14 mouse cellular contexts compared by ENCODE assay signal in the genomic region with DNA sequence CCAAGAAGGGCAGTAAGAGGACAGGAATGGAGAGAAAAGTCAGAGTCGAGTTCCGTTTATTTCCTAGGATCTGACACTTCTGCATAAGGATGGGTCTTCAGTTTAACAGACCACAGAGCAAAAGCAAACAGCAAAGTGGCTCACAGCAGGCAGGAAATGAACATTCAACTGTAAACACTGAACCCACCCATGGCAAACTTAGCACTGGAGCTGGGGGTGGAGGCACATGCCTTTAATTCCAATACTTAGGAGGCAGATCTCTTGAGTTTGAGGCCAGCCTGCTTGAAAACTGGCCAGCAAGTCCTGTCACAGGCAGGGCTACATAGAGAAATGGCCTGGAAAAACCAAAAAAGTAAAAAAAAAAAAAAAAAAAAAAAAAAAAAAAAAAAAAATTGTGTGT. TPM values are rescaled to one million over a fixed set of nuclear protein-coding genes. Genes with fewer than 3 reads are reported as not detected.
DNase-seq lines count a peak whose midpoint lies in the region; ATAC-seq and TF ChIP-seq lines count a peak whose summit lies in the region.
"Had no signal": no experiment of that assay in that cellular context is flagged by ENCODE, and none has a peak within 500 bp of the region (broad histone marks: within the 10 kb centered on the region; RNA-seq: fewer than 3 reads in every experiment).

No protein-coding gene starts in this region.

- no peak overlapping the region for H3K9ac ChIP-seq in forebrain, embryonic 14.5 days (ENCODE audit: low read length)

- H3K4me2 ChIP-seq in forebrain, embryonic 14.5 days (ENCODE audit: low read length) = no peak overlapping the region

- ATAC-seq in forebrain, embryonic 14.5 days = no peak
- ATAC-seq: midbrain, embryonic 16.5 days had no signal

- 31% methylated on average over 2 of the region's 2 CpGs for WGBS in lung, adult 2 months
- WGBS in macrophage (ENCODE audit: missing documents) = 44% methylated on average over 2 of the region's 2 CpGs
- 82% methylated on average over 2 of the region's 2 CpGs for WGBS in forebrain, embryonic 14.5 days

- H3K4me3 ChIP-seq in brown adipose tissue, adult 24 weeks (ENCODE audit: insufficient read depth, low read depth, low read length) = no peak overlapping the region
- no peak overlapping the region for H3K4me3 ChIP-seq in lung, adult 2 months (replicated peaks; ENCODE audit: extremely low read depth, low read depth, low read length)
- H3K4me3 ChIP-seq in macrophage (ENCODE audit: inconsistent target) = no peak overlapping the region
- no peak overlapping the region for H3K4me3 ChIP-seq in forebrain, embryonic 14.5 days (ENCODE audit: low read depth, low read length)
- H3K4me3 ChIP-seq: gastrocnemius, adult 2 months had no signal

- peak overlapping the region; percentile 2 for H3K27ac ChIP-seq in brown adipose tissue, adult 24 weeks (replicated peaks; ENCODE audit: low read depth, low read length)
- peak overlapping the region; percentile 71 for H3K27ac ChIP-seq in macrophage
- no peak overlapping the region for H3K27ac ChIP-seq in forebrain, embryonic 14.5 days (ENCODE audit: low read depth, low read length)
- H3K27ac ChIP-seq: gastrocnemius, adult 2 months; kidney, postnatal 0 days had no signal

- no peak for TF ChIP-seq POLR2A in lung, adult 2 months (IDR thresholded peaks at IDR 0.05; ENCODE audit: borderline replicate concordance, extremely low read depth, low read depth, low read length)

- no peaks in the 10 kb centered on the region for H3K36me3 ChIP-seq in macrophage (ENCODE audit: inconsistent target)
- H3K36me3 ChIP-seq in forebrain, embryonic 14.5 days (ENCODE audit: control insufficient read depth, insufficient read depth, low read length) = no peaks in the 10 kb centered on the region; the same call in 1 of the 2 replicates

- TF ChIP-seq CTCF in lung, adult 2 months (IDR thresholded peaks at IDR 0.05; ENCODE audit: insufficient read depth, low read length) = no peak

- peaks cover 30% of the 10 kb centered on the region for H3K79me2 ChIP-seq in macrophage (ENCODE audit: inconsistent target)

- no peaks in the 10 kb centered on the region for H3K9me3 ChIP-seq in forebrain, embryonic 14.5 days (replicated peaks; ENCODE audit: control insufficient read depth, low read length)

- peak; percentile 45 for DNase-seq in ES-CJ7 (ENCODE audit: low read depth, low spot score)
- DNase-seq in lung, adult 2 months = peak; percentile 36
- no peak for DNase-seq in embryo, embryonic 11 days
- no peak for DNase-seq in urinary bladder, postnatal 36 days (ENCODE audit: low spot score in 2 of 2)
- no peak for DNase-seq in forebrain, embryonic 14.5 days (ENCODE audit: low spot score)
- DNase-seq: adrenal gland, postnatal 10 days; cerebellum, postnatal 25 days; gastrocnemius, adult 2 months; heart, postnatal 36 days had no signal

- H3K27me3 ChIP-seq in forebrain, embryonic 14.5 days (replicated peaks; ENCODE audit: control insufficient read depth, insufficient read depth, low read length) = no peaks in the 10 kb centered on the region

- no peaks in the 10 kb centered on the region for H3K4me1 ChIP-seq in brown adipose tissue, adult 24 weeks (ENCODE audit: control insufficient read depth, insufficient read depth, insufficient read length, low read length)
- H3K4me1 ChIP-seq in lung, adult 2 months (ENCODE audit: control insufficient read depth, insufficient read depth, low read length) = peaks cover 3% of the 10 kb centered on the region
- H3K4me1 ChIP-seq in forebrain, embryonic 14.5 days (ENCODE audit: control insufficient read depth, insufficient read depth, low read length) = peaks cover 9% of the 10 kb centered on the region

RNA-seq across cellular contexts. Expression of gene Coa4, which starts 3.4 kb away (rescaled TPM):
- polyA plus RNA-seq in brown adipose tissue, adult 24 weeks (2012; ENCODE audit: insufficient read depth, insufficient read length, missing spikeins) = 6.4 and 11.6 TPM in 2 replicates
- polyA plus RNA-seq in lung, adult 2 months (2012; rRNA removed) = 8.5 and 9.0 TPM in 2 replicates
- 10 to 100 TPM in 9 of 26 experiments, 1 to 10 TPM in 17; 1.2 to 24.0 (median 5.3) TPM for total RNA-seq in macrophage (2018; cell fraction: chromatin; rRNA removed)
- 10 to 100 TPM; 13.0 to 43.0 (median 34.9) TPM for total RNA-seq in macrophage (2018; cell fraction: cytosol; rRNA removed)
- total RNA-seq in macrophage (2018; cell fraction: nucleus; rRNA removed) = 10 to 100 TPM in 7 of 26 experiments, 1 to 10 TPM in 19; 1.4 to 23.3 (median 6.9) TPM
- 33.7 to 48.0 TPM (median 34.1 TPM) in 3 replicates for polyA plus RNA-seq in macrophage (2018)
- 13.7 and 19.0 TPM in 2 replicates for polyA plus RNA-seq in forebrain, embryonic 14.5 days (2014; fragmentation: Nextera tagmentation; extraction: Ambion mirVana)

RNA-seq across cellular contexts. Expression of gene Dnajb13, which starts 18.7 kb away (rescaled TPM):
- polyA plus RNA-seq in brown adipose tissue, adult 24 weeks (2012; ENCODE audit: insufficient read depth, insufficient read length, missing spikeins) = 2.6 and 2.7 TPM in 2 replicates
- polyA plus RNA-seq in lung, adult 2 months (2012; rRNA removed) = 8.3 and 15.2 TPM in 2 replicates
- total RNA-seq in macrophage (2018; cell fraction: chromatin; rRNA removed) = 1 to 10 TPM in 12 of 26 experiments, under 1 TPM in 11, not detected in 3; 0.33 to 2.9 (median 1.1) TPM
- total RNA-seq in macrophage (2018; cell fraction: cytosol; rRNA removed) = 1 to 10 TPM in 21 of 26 experiments, under 1 TPM in 5; 0.59 to 2.8 (median 1.4) TPM
- total RNA-seq in macrophage (2018; cell fraction: nucleus; rRNA removed) = 1 to 10 TPM in 11 of 26 experiments, under 1 TPM in 13, not detected in 2; 0.24 to 4.2 (median 0.93) TPM
- polyA plus RNA-seq in macrophage (2018) = 0.88 to 2.8 TPM (median 2.0 TPM) in 3 replicates
- polyA plus RNA-seq in forebrain, embryonic 14.5 days (2014; fragmentation: Nextera tagmentation; extraction: Ambion mirVana) = 4.6 and 5.0 TPM in 2 replicates
- total RNA-seq: gastrocnemius, adult 2 months; heart, postnatal 36 days; megakaryocyte progenitor cell, adult 5-6 weeks had no signal

RNA-seq across cellular contexts. Expression of gene Ucp2, which starts 40.4 kb away (rescaled TPM):
- polyA plus RNA-seq in brown adipose tissue, adult 24 weeks (2012; ENCODE audit: insufficient read depth, insufficient read length, missing spikeins) = 54.8 and 55.8 TPM in 2 replicates
- polyA plus RNA-seq in lung, adult 2 months (2012; rRNA removed) = 467 and 695 TPM in 2 replicates
- 100 to 1,000 TPM in 12 of 26 experiments, 10 to 100 TPM in 14; 11.5 to 444 (median 80.1) TPM for total RNA-seq in macrophage (2018; cell fraction: chromatin; rRNA removed)
- 1,000 to 10,000 TPM in 4 of 26 experiments, 100 to 1,000 TPM in 22; 386 to 1,183 (median 657) TPM for total RNA-seq in macrophage (2018; cell fraction: cytosol; rRNA removed)
- total RNA-seq in macrophage (2018; cell fraction: nucleus; rRNA removed) = 100 to 1,000 TPM in 24 of 26 experiments, 10 to 100 TPM in 2; 72.3 to 437 (median 188) TPM
- 934 to 1,261 TPM (median 1,117 TPM) in 3 replicates for polyA plus RNA-seq in macrophage (2018)
- 42.5 and 55.0 TPM in 2 replicates for polyA plus RNA-seq in forebrain, embryonic 14.5 days (2014; fragmentation: Nextera tagmentation; extraction: Ambion mirVana)

Comparison
In these comparisons a context has a peak if more than half of its experiments do, and no peak if none do; other contexts are left out.
1. DNase-seq: peak in ES-CJ7 (single experiment) and lung, adult 2 months (single experiment); none in embryo, embryonic 11 days (single experiment), urinary bladder, postnatal 36 days (0 of 2) and forebrain, embryonic 14.5 days (single experiment).